7 mouse cellular contexts compared by ENCODE assay signal in the genomic region with DNA sequence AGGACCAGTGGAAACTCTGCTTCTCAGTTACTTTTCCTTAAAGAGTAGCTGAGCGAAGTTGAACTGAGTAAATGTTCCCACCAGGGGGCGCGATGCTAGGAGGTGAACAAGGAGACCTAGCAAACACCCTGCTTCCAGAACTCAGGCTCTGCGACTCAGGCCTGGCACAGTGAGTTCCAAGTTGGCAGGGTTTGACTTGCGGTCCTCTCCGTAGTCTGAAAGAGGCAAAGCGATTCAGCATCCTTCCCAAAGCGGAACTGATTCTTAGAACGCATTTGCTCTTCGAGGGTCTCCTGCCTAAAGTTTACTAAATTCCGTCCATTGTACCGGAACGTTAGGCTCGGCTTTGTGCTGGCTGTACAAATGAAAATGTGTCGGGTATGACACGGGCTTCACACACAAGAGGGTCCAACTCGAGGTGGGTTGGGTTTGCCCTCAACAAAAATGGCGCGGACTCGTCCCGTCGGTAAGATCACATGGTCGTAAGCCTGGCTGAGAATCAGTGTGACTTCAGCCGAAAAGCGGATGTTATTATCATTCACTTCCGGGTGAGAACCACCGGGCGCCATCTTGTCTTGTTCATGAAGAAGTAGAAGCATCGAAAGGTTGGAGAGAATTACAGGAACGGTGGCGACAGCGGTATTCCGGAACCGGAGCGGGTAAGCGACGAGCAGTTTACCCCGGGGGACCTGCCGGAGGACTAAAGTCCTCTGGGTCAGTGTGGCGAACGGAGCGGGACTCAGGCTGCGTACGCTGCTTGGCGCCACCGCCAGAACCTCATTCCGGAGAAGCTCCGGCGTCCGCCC. TPM values are rescaled to one million over a fixed set of nuclear protein-coding genes. Genes with fewer than 3 reads are reported as not detected.
DNase-seq lines count a peak whose midpoint lies in the region; ATAC-seq lines count a peak whose summit lies in the region.

A gene (plus strand): TSS at position 103 of the 806 bp plus-strand sequence.

- no peaks in the 10 kb centered on the region for H3K36me3 ChIP-seq in intestine, embryonic 16.5 days (ENCODE audit: control insufficient read depth, insufficient read depth, low read length)
- no peaks in the 10 kb centered on the region for H3K36me3 ChIP-seq in midbrain, embryonic 11.5 days (ENCODE audit: control insufficient read depth, insufficient read depth, low read length)

- intact Hi-C loops in left cerebral cortex, postnatal 36 days (cut with DNase I) = loop anchor here (10.0 kb wide), 1 partner anchor 107 kb away; no protein-coding TSS in a partner anchor

- ATAC-seq in intestine, embryonic 16.5 days = peak; percentile 99
- peak; percentile 97 for ATAC-seq in midbrain, embryonic 11.5 days (ENCODE audit: low FRiP score)

- H3K27me3 ChIP-seq in intestine, embryonic 16.5 days (replicated peaks; ENCODE audit: control insufficient read depth, insufficient read depth, low read length) = no peaks in the 10 kb centered on the region
- H3K27me3 ChIP-seq in midbrain, embryonic 11.5 days (ENCODE audit: control insufficient read depth, insufficient read depth, low read length) = no peaks in the 10 kb centered on the region

- DNase-seq in adrenal gland, adult 8-10 months = peak; percentile 92
- DNase-seq in embryo, embryonic 9.5 days (ENCODE audit: extremely low spot score) = peak; percentile 92
- DNase-seq in gastrocnemius, postnatal 4 days (ENCODE audit: low spot score in 2 of 2) = peak; percentile 82 to 96
- peak; percentile 91 to 94 for DNase-seq in left cerebral cortex, postnatal 36 days (ENCODE audit: low spot score in 2 of 2)
- DNase-seq in midbrain, embryonic 11.5 days (ENCODE audit: low spot score, missing footprints) = peak; percentile 99
- DNase-seq in skeletal muscle tissue, adult 2 months (ENCODE audit: low read depth, low spot score) = peak; percentile 96

- peak within 1 kb of the TSS; percentile 46 for H3K4me2 ChIP-seq in intestine, embryonic 16.5 days (ENCODE audit: low read depth, low read length)
- H3K4me2 ChIP-seq in midbrain, embryonic 11.5 days = peak within 1 kb of the TSS; percentile 54

- peak within 1 kb of the TSS; percentile 96 for H3K27ac ChIP-seq in intestine, embryonic 16.5 days (ENCODE audit: low read length)
- peak within 1 kb of the TSS; percentile 87 for H3K27ac ChIP-seq in midbrain, embryonic 11.5 days (ENCODE audit: low read depth, low read length)

- peak within 1 kb of the TSS; percentile 74 for H3K4me3 ChIP-seq in intestine, embryonic 16.5 days (ENCODE audit: low read length)
- peak within 1 kb of the TSS; percentile 88 for H3K4me3 ChIP-seq in midbrain, embryonic 11.5 days (ENCODE audit: low read depth, low read length)

- WGBS in intestine, embryonic 16.5 days = under 1% methylated on average over 50 of the region's 50 CpGs
- WGBS in midbrain, embryonic 11.5 days = under 1% methylated on average over 50 of the region's 50 CpGs

- peaks cover 8% of the 10 kb centered on the region for H3K4me1 ChIP-seq in intestine, embryonic 16.5 days (ENCODE audit: control insufficient read depth, insufficient read depth, low read length)
- H3K4me1 ChIP-seq in midbrain, embryonic 11.5 days (ENCODE audit: control insufficient read depth, insufficient read depth, low read length) = no peaks in the 10 kb centered on the region; the same call in 1 of the 2 replicates

- peak within 1 kb of the TSS; percentile 90 for H3K9ac ChIP-seq in intestine, embryonic 16.5 days (ENCODE audit: low read depth, low read length)
- peak within 1 kb of the TSS; percentile 97 for H3K9ac ChIP-seq in midbrain, embryonic 11.5 days (ENCODE audit: low read length)

- H3K9me3 ChIP-seq in intestine, embryonic 16.5 days (ENCODE audit: control insufficient read depth, low read length) = no peaks in the 10 kb centered on the region
- no peaks in the 10 kb centered on the region for H3K9me3 ChIP-seq in midbrain, embryonic 11.5 days (ENCODE audit: control insufficient read depth, low read length)

RNA-seq across cellular contexts. Expression of the gene that starts here (rescaled TPM):
- total RNA-seq in adrenal gland, adult 8-10 months (2022) = 100 to 1,000 TPM in 3 of 4 experiments, 10 to 100 TPM in 1; 80.1 to 207 (median 141) TPM
- total RNA-seq in gastrocnemius, postnatal 4 days (2021) = 10 to 100 TPM; 62.2 to 88.1 TPM
- polyA plus RNA-seq in intestine, embryonic 16.5 days (2015; fragmentation: Nextera tagmentation; extraction: Ambion mirVana) = 74.4 and 79.3 TPM in 2 replicates
- 100 to 1,000 TPM; 123 to 247 TPM for total RNA-seq in left cerebral cortex, postnatal 36 days (2021)
- 181 and 215 TPM in 2 replicates for polyA plus RNA-seq in midbrain, embryonic 11.5 days (2014; fragmentation: Nextera tagmentation; extraction: Ambion mirVana)

Comparison
In these comparisons a context has a peak if more than half of its experiments do, and no peak if none do; other contexts are left out.
1. Peak in every context shown above with its lines: DNase-seq, ATAC-seq, H3K4me3 ChIP-seq and H3K27ac ChIP-seq.